Mouse (Mus musculus) heart, postnatal 4 days (tissue): ENCODE data around the gene Samd10. TPM values are rescaled to one million over a fixed set of nuclear protein-coding genes. Genes with fewer than 3 reads are reported as not detected.

Experiments
- DNase-seq: peaks from one replicate; pipeline ENCODE4 v3.0.0; 2021
- total RNA-seq, 2 experiments: library from RNA; stranded (reverse); gene quantifications; 2 replicates each; pipeline ENCODE4 v1.2.3; 2021

Samd10 gene
- total RNA-seq, result 1 to 10 TPM; 4.8 to 4.9 TPM

- DNase-seq, result peak; percentile 52
Measured at GRCm38 (mm10) chr2:181598454-181599351, at the start of gene Samd10. Gene Samd10, minus strand, starts transcription at chr2:181599212.

- DNase-seq, result no peak
Measured at GRCm38 (mm10) chr2:181646626-181647472, 47.8 kb upstream of the Samd10 start.

GRCm38 (mm10) chr2:181645666-181646065 is 46.7 kb upstream of the Samd10 start:
- no peak for DNase-seq

DNA sequence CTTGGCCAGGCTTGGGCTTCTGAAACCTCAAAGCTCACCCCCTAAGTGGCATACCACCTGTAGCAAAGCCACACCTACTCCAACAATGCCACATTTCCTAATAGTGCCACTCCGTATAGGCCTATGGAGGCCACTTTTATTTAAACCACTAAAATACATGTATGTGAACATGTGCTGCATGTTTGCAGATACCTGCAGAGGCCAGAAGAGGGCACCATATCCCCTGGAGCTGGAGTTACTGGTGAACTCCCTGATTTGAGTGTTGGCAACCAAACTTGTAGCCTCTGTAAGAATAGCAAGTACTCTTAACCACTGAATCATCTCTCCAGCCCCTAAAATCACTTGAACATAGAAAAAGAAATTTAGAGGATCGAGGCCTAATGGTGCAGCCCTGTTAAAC is 45.3 kb upstream of the Samd10 start:
- peak; percentile 59 for DNase-seq

- no peak for DNase-seq
Measured at GRCm38 (mm10) chr2:181635865-181636264, 36.9 kb upstream of the Samd10 start.

DNA sequence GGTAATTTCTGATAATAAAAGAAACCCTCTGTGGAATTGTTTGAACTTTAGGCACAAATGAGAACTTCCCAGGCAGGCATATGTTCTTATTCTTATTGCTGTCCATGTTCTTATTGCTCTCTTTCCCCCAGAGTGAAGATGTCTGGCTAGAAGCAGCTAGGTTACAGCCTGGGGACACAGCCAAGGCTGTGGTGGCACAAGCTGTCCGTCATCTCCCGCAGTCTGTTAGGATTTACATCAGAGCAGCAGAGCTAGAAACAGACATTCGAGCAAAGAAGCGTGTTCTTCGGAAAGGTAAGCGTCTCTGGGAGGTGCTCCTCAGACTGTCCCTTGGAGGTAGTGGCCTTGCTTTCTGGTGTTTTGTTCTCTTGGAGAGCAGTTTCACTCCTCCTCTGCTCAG is 33.6 kb upstream of the Samd10 start:
- no peak for DNase-seq

GRCm38 (mm10) chr2:181628471-181628870 is 29.5 kb upstream of the Samd10 start:
- no peak for DNase-seq

DNA sequence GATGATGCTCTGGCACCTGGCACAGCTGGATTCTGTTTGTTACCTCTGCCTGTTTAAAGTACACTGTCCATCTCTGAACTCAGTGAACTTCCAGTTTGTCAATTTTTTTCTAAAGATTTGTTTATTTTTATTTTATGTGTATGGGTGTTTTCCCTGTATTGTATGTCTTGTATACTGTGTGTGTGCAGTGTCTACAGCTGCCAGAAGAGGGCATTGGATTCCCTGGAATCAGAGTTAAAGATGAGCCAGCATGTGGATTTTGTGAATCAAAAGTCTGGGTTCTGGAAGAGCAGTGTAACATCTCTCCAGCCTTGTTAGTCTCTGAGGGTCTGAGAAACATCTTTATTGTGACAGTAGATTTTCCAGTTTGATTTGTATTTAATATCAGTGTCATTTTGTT is 24.4 kb upstream of the Samd10 start:
- DNase-seq, result peak; percentile 30

- no peak for DNase-seq
Measured at GRCm38 (mm10) chr2:181618761-181619495, 19.9 kb upstream of the Samd10 start.

GRCm38 (mm10) chr2:181602367-181602766 is 3.4 kb upstream of the Samd10 start:
- no peak for DNase-seq

DNA sequence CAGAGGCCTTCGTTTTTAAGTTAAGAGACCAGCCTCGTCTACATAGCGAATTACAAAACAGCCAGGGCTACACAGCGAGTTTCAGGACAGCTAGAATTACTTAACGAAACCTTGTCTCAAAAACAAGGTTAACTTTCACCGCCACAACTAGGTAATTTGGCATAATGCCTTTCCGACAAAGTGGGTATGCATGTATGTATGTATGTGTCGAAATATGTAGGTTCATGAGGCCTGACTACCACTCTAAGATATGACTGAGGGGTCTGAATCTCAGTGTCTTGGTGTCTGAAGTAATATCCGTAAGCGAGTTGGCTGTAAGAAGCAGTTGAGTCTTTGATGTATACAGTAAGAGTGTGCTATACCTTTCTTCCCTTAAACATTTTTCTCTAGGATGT is 2.7 kb upstream of the Samd10 start:
- DNase-seq, result no peak

GRCm38 (mm10) chr2:181600828-181601750 is 2.1 kb upstream of the Samd10 start:
- DNase-seq, result peak; percentile 97

- DNase-seq, result no peak
Measured at GRCm38 (mm10) chr2:181600226-181600758, 1.3 kb upstream of the Samd10 start.

GRCm38 (mm10) chr2:181597378-181598061 is 1.5 kb downstream of the Samd10 start:
- no peak for DNase-seq

- DNase-seq, result no peak
Measured at GRCm38 (mm10) chr2:181596221-181596960, 2.6 kb downstream of the Samd10 start.

- DNase-seq, result peak; percentile 47
Measured at GRCm38 (mm10) chr2:181594946-181595696, 3.9 kb downstream of the Samd10 start.

GRCm38 (mm10) chr2:181593937-181594336 is 5.1 kb downstream of the Samd10 start:
- DNase-seq, result no peak

- peak; percentile 46 for DNase-seq
Measured at GRCm38 (mm10) chr2:181593042-181593421, 6.0 kb downstream of the Samd10 start.
